Mouse (Mus musculus) G1E (cell line): ENCODE results near the gene Gm28048. TPM values are rescaled to one million over a fixed set of nuclear protein-coding genes. Genes with fewer than 3 reads are reported as not detected.

Source experiments
- ATAC-seq: 2 replicates; pipeline ENCODE4 v1.8.0; 2016; ENCODE audit warnings: mild to moderate bottlenecking; ENCODE audit not compliant: insufficient number of reproducible peaks, poor library complexity, low FRiP score, severe bottlenecking; ENCODE audit errors: extremely low read depth
- DNase-seq: peaks from one replicate; pipeline ENCODE4 v3.0.0; 2012; ENCODE audit warnings: low spot score
- H3K27me3 ChIP-seq: 2 replicates; pipeline ENCODE4 v1.6.1; 2012; ENCODE audit warnings: mild to moderate bottlenecking, low read length, inconsistent platforms; ENCODE audit not compliant: insufficient read depth
- H3K36me3 ChIP-seq: replicated peaks from 2 replicates; pipeline ENCODE3; 2012; ENCODE audit warnings: mild to moderate bottlenecking, inconsistent platforms
- H3K4me1 ChIP-seq: 2 replicates; pipeline ENCODE4 v1.6.1; 2012; ENCODE audit warnings: low read depth, low read length, inconsistent platforms, mixed read lengths; ENCODE audit not compliant: insufficient read depth
- H3K4me3 ChIP-seq: 2 replicates; pipeline ENCODE4 v1.5.1; 2012; ENCODE audit warnings: low read depth, mild to moderate bottlenecking, inconsistent platforms, low read length, moderate library complexity, mixed read lengths
- H3K9me3 ChIP-seq: replicated peaks from 2 replicates; pipeline ENCODE4 v1.6.1; 2012; ENCODE audit warnings: inconsistent platforms
- CTCF ChIP-seq: IDR thresholded peaks from 2 replicates; pipeline ENCODE4 v1.5.1; 2012; ENCODE audit warnings: low read depth, low read length, inconsistent platforms, mixed read lengths
- GATA1 ChIP-seq: IDR thresholded peaks from 2 replicates; pipeline ENCODE4 v1.6.1; 2012; ENCODE audit warnings: borderline replicate concordance, low read length, inconsistent platforms, mixed read lengths
- GATA2 ChIP-seq: IDR thresholded peaks from 2 replicates; pipeline ENCODE4 v1.6.1; 2012; ENCODE audit warnings: low read depth, low read length, inconsistent platforms, borderline replicate concordance
- POLR2AphosphoS5 ChIP-seq: IDR thresholded peaks from 2 replicates; pipeline ENCODE4 v1.6.1; 2012; ENCODE audit warnings: low read depth, low read length, inconsistent platforms; ENCODE audit not compliant: insufficient replicate concordance
- TAL1 ChIP-seq: conservative IDR thresholded peaks from 2 replicates; pipeline ENCODE4 v1.6.1; 2012; ENCODE audit warnings: low read depth, low read length, inconsistent platforms, mixed read lengths
- polyA plus RNA-seq: library from polyadenylated mRNA; stranded (reverse); fragments of >175 nt; gene quantifications from 2 replicates; pipeline ENCODE4 v1.2.3, GENCODE M21; 2012
- total RNA-seq, 2 experiments: library from RNA; stranded (forward) in 1 of 2; stranded (reverse) in 1 of 2; fragments of 200-1000 nt in 1 of 2; fragments of >200 nt in 1 of 2; fragmentation: Nextera tagmentation in 1 of 2; gene quantifications; 2 replicates each; pipeline ENCODE4 v1.2.3; 2014 to 2017

Gm28048 gene
- total and polyA plus RNA-seq, 3 experiments = 30.9 to 37.9 TPM; not detected in 1

DNA sequence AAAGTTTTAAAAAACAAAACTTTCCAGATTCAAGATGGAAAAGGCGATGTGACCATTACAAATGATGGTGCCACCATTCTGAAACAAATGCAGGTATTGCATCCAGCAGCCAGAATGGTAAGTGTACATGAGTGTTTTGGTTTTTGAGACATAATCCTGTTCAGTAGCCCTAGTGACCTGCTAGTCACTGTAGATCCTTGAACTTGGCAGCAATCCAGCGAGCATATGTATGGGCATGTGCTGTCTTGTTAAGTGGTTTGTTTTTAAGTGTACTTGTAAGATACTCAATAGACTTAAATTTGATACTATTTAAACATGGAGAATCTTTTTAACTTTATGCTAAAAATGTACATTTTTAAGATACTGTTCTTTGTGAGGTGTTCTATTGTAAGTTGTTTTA, 12.4 kb upstream of the Gm28048 start:
- peaks cover 65% of the 10 kb centered on the region for H3K36me3 ChIP-seq
- H3K9me3 ChIP-seq = no peaks in the 10 kb centered on the region
- H3K27me3 ChIP-seq = no peaks in the 10 kb centered on the region
- TF ChIP-seq GATA2 (no peak), POLR2AphosphoS5 (no peak), GATA1 (no peak), TAL1 (no peak), CTCF (no peak)
- H3K4me3 ChIP-seq = no peak overlapping the region
- ATAC-seq = no peak
- H3K4me1 ChIP-seq = peaks cover 31% of the 10 kb centered on the region
- no peak for DNase-seq

DNA sequence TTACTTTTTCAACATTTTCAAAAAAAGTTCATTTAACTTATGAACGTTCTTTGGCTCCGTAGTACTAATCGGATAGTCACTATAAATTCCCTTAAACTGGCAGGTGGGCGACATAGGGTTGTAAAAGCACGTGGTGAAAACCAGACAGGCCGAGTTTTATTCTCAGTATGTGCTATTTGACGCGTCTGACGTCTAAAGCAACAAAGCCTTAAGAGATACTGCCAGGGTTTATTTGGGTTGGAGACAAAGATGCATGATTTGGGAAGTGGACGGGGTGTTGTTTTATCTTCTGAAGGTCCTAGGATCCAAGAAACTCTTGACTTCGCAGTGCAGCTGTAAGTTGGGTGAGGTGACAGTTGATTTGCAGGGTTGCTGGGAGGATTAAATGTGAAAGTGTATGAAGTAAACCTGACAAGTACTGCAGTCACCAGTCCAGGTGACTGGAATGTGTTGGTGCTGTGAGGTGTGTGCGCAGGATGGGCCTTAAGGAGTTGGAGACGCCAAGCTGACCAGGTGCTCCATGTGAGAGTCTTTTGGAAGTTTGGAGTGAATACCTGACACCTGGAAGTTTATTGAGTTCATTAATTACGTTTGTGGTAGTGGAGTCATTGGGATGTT, 9.4 kb upstream of the Gm28048 start:
- no peak for ATAC-seq
- Histone ChIP-seq H3K27me3 (no peaks in the 10 kb centered on the region), H3K36me3 (peaks cover 38% of the 10 kb centered on the region), H3K4me3 (peak overlapping the region; percentile 93), H3K4me1 (peaks cover 26% of the 10 kb centered on the region), H3K9me3 (no peaks in the 10 kb centered on the region)
- no peak for TF ChIP-seq CTCF
- TF ChIP-seq GATA2 = no peak
- TF ChIP-seq GATA1 = no peak
- no peak for TF ChIP-seq TAL1
- TF ChIP-seq POLR2AphosphoS5 = no peak
- DNase-seq = no peak

DNA sequence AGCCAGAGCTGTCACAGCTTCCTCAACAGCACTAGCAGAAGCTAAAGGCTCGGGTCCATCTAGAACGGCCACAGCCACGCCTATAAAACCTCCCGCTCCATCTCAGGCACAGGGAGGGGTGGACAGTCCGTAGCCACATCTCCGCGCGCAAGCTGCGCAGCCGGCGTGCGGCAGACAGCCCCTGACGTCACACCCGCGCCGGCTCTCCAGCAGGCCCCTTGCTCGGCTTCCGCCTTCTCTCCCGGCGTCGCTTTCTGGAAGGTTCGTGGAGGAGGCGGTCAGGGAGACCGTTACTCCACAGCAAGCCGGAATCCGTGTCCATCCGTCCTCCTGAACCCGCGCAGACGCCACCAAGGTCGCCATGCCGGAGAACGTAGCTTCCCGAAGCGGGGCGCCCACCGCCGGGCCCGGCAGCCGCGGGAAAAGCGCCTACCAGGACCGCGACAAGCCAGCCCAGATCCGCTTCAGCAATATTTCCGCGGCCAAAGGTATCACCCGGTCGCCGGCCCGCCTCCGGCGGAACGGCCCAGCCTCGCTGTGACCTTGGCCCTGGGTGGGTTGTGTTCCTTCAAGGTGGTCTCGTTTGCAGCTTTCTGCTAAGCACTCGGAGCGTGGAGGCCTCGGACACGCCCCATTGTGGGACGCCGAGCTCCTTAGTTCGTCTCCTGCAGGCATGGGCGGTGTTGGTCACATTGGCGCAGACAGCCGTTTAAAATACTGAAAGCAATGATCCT, 8.7 kb upstream of the Gm28048 start, which contains the start of gene Cct4:
Gene Cct4 (plus strand): TSS at position 127 of the 734 bp plus-strand sequence.
- no peak for TF ChIP-seq TAL1
- TF ChIP-seq CTCF = no peak
- no peak for TF ChIP-seq GATA1
- no peak for TF ChIP-seq POLR2AphosphoS5
- TF ChIP-seq GATA2 = no peak
- Histone ChIP-seq H3K27me3 (no peaks in the 10 kb centered on the region), H3K9me3 (no peaks in the 10 kb centered on the region), H3K4me1 (peaks cover 24% of the 10 kb centered on the region), H3K4me3 (peak within 1 kb of the TSS; percentile 93), H3K36me3 (peaks cover 31% of the 10 kb centered on the region)
- ATAC-seq (peak; percentile 94), DNase-seq (peak; percentile 85)

DNA sequence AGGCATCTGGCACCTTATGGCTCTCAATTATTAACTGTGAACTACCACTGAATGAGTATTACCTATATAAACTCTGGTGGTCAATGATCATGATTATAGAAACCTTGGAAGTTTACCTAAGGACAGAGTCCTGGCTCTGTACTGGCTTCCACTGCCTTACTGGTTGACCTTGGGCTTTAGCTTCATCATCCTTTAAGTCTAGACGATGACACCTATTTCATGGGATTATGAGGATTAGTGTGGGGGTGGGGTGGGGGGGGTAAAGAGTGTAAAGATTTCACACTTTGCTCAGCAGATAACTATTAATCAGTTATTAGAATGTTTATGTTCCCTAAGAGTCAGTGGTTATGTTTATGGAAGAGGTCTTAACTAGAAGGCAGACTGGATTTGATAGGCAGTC, 7.9 kb upstream of the Gm28048 start:
- DNase-seq (no peak), ATAC-seq (no peak)
- H3K4me3 ChIP-seq = peak overlapping the region; percentile 93
- H3K4me1 ChIP-seq = peaks cover 24% of the 10 kb centered on the region
- no peaks in the 10 kb centered on the region for H3K9me3 ChIP-seq
- TF ChIP-seq CTCF = no peak
- H3K36me3 ChIP-seq = peaks cover 24% of the 10 kb centered on the region
- H3K27me3 ChIP-seq = no peaks in the 10 kb centered on the region

DNA sequence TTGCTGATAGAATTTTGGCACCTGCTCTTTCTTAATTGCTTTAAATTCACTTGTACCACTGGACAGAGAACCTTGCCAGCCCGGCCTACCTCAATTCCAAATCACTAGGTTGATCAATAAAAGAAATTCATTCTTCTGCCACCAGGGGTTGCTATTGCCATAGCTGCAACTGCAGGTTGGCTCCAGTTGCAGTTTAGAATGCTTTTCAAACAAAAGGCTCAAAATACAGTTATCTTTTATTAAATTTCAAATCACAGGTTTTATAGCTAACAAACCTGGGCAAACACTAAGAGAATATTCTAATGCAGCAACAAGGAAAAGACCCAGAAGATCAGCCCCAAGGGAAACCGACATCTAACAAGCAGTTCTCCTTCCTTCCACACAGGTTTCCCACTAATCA, 5.5 kb upstream of the Gm28048 start:
- Histone ChIP-seq H3K4me1 (peaks cover 18% of the 10 kb centered on the region), H3K4me3 (no peak overlapping the region), H3K36me3 (peaks cover 7% of the 10 kb centered on the region), H3K9me3 (no peaks in the 10 kb centered on the region), H3K27me3 (no peaks in the 10 kb centered on the region)
- no peak for DNase-seq
- TF ChIP-seq CTCF (peak; percentile 50), TAL1 (no peak)
- ATAC-seq = no peak

DNA sequence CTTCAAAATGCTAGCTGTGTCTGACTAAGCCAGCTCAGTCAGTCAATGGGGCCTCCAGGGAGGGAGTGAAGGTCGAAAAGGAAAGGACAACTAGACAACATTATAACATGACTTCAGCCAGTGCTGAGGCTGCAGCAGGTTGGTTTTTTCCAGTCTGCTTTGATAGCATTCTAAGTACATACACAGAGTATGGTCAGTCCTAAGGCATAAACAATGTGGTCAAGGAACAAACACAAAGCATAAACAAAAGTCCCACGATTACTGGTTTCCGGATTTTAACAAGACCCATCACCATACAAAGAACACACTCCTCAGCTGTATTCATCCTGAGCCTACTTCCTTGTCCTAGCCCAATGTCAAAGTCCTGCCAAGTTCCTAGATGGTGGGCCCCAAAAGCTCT, 3.6 kb upstream of the Gm28048 start:
- Histone ChIP-seq H3K9me3 (no peaks in the 10 kb centered on the region), H3K36me3 (no peaks in the 10 kb centered on the region), H3K4me1 (peaks cover 19% of the 10 kb centered on the region), H3K27me3 (no peaks in the 10 kb centered on the region), H3K4me3 (no peak overlapping the region)
- ATAC-seq (no peak), DNase-seq (no peak)
- TF ChIP-seq GATA2 (no peak), CTCF (no peak), TAL1 (no peak), POLR2AphosphoS5 (no peak), GATA1 (no peak)
